25 mouse cellular contexts compared by ENCODE assay signal in the genomic region with DNA sequence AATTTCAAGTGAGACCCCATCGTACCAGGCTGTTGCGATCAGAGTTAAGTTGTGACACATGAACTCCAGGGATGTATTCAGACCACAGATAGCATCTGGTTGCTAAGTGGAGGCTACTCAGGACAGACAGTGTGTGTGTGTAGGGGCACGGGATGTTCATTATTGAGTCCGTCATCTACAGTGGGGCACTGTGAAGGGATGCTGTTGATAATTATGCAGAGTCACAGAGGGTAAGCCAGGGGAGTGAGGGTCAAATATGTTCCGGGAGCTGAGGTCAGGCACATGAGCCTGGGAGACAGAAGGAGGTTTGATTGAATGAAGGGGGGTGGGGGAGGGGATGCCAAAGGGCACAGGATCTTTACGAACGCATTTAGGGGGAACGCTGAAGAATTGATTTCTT. TPM values are rescaled to one million over a fixed set of nuclear protein-coding genes. Genes with fewer than 3 reads are reported as not detected.
DNase-seq lines count a peak whose midpoint lies in the region; ATAC-seq lines count a peak whose summit lies in the region.
"Had no signal": no experiment of that assay in that cellular context is flagged by ENCODE, and none has a peak within 500 bp of the region (broad histone marks: within the 10 kb centered on the region; RNA-seq: fewer than 3 reads in every experiment).

No protein-coding gene starts in this region.

- ATAC-seq in hindbrain, embryonic 11.5 days (ENCODE audit: low FRiP score): peak; percentile 73
- no peak for ATAC-seq in hindbrain, embryonic 16.5 days
- peak; percentile 68; the same call in 1 of the 2 replicates for ATAC-seq in embryonic facial prominence, embryonic 11.5 days (replicated peaks; ENCODE audit: insufficient number of reproducible peaks, low FRiP score, low TSS enrichment, low read depth)
- peak; percentile 49; the same call in 1 of the 2 replicates for ATAC-seq in midbrain, embryonic 16.5 days
- ATAC-seq: forebrain, embryonic 14.5 days; intestine, embryonic 15.5 days had no signal

- 43% methylated on average over 8 of the region's 8 CpGs for WGBS in hindbrain, embryonic 11.5 days
- 52% methylated on average over 8 of the region's 8 CpGs for WGBS in hindbrain, embryonic 16.5 days
- WGBS in embryonic facial prominence, embryonic 11.5 days: 23% methylated on average over 8 of the region's 8 CpGs
- WGBS in midbrain, embryonic 16.5 days: 70% methylated on average over 8 of the region's 8 CpGs

- no peaks in the 10 kb centered on the region for H3K4me1 ChIP-seq in hindbrain, embryonic 11.5 days (replicated peaks; ENCODE audit: control insufficient read depth, insufficient read depth, low read length)
- peaks cover 4% of the 10 kb centered on the region; the same call in 1 of the 2 replicates for H3K4me1 ChIP-seq in hindbrain, embryonic 16.5 days (ENCODE audit: control insufficient read depth, insufficient read depth, low read depth, low read length)
- H3K4me1 ChIP-seq in embryonic facial prominence, embryonic 11.5 days (ENCODE audit: control insufficient read depth, insufficient read depth, low read length): no peaks in the 10 kb centered on the region; the same call in 1 of the 2 replicates
- 0 out of 2 replicates have a peak, but pooled peaks cover 2% of the 10 kb centered on the region for H3K4me1 ChIP-seq in midbrain, embryonic 16.5 days (ENCODE audit: control insufficient read depth, insufficient read depth, low read length)
- H3K4me1 ChIP-seq: megakaryocyte, embryonic 14.5 days had no signal

- no peak overlapping the region for H3K27ac ChIP-seq in hindbrain, embryonic 11.5 days (ENCODE audit: low read depth, low read length)
- H3K27ac ChIP-seq in hindbrain, embryonic 16.5 days (ENCODE audit: low read depth, low read length): no peak overlapping the region
- no peak overlapping the region for H3K27ac ChIP-seq in embryonic facial prominence, embryonic 11.5 days (replicated peaks; ENCODE audit: low read depth, low read length)
- H3K27ac ChIP-seq in midbrain, embryonic 16.5 days (ENCODE audit: low read length): no peak overlapping the region
- H3K27ac ChIP-seq: heart, adult 2 months; intestine, embryonic 15.5 days; left cerebral cortex, adult 2 months; stomach, embryonic 15.5 days had no signal

- H3K4me2 ChIP-seq in hindbrain, embryonic 11.5 days (replicated peaks; ENCODE audit: low read depth, low read length): no peak overlapping the region
- H3K4me2 ChIP-seq in hindbrain, embryonic 16.5 days (ENCODE audit: low read length): no peak overlapping the region
- no peak overlapping the region for H3K4me2 ChIP-seq in embryonic facial prominence, embryonic 11.5 days (ENCODE audit: low read depth, low read length)
- H3K4me2 ChIP-seq in midbrain, embryonic 16.5 days (ENCODE audit: low read length): no peak overlapping the region
- H3K4me2 ChIP-seq: intestine, embryonic 15.5 days; stomach, embryonic 15.5 days had no signal

- no peak overlapping the region for H3K4me3 ChIP-seq in hindbrain, embryonic 11.5 days (ENCODE audit: low read depth, low read length)
- no peak overlapping the region for H3K4me3 ChIP-seq in hindbrain, embryonic 16.5 days (ENCODE audit: low read length)
- no peak overlapping the region for H3K4me3 ChIP-seq in embryonic facial prominence, embryonic 11.5 days (ENCODE audit: low read depth, low read length)
- no peak overlapping the region for H3K4me3 ChIP-seq in midbrain, embryonic 16.5 days (ENCODE audit: low read depth, low read length)
- H3K4me3 ChIP-seq: heart, adult 2 months; intestine, embryonic 15.5 days; left cerebral cortex, adult 2 months; megakaryocyte, embryonic 14.5 days; stomach, embryonic 15.5 days had no signal

- DNase-seq in hindbrain, embryonic 11.5 days (ENCODE audit: low spot score): peak; percentile 18
- peak; percentile 55 for DNase-seq in embryo, embryonic 10.5 days (ENCODE audit: low spot score)
- DNase-seq in embryonic facial prominence, embryonic 11.5 days (ENCODE audit: low spot score): no peak
- no peak for DNase-seq in lung, adult 18-20 months
- DNase-seq in lung, postnatal 14 days: no peak
- DNase-seq: adrenal gland, postnatal 36 days; B cell, adult 2 months; cerebellum, adult 18-20 months; cerebellum, postnatal 25 days; gastrocnemius, postnatal 25 days; heart, adult 2 months; heart, postnatal 4 days; kidney, adult 9 months; kidney, postnatal 25 days; left cerebral cortex, postnatal 4 days; liver; right cerebral cortex, postnatal 14 days; thymus, adult 2 months had no signal

- H3K36me3 ChIP-seq in hindbrain, embryonic 11.5 days (ENCODE audit: control insufficient read depth, insufficient read depth, low read length): no peaks in the 10 kb centered on the region
- no peaks in the 10 kb centered on the region for H3K36me3 ChIP-seq in hindbrain, embryonic 16.5 days (ENCODE audit: control insufficient read depth, insufficient read depth, low read length)
- no peaks in the 10 kb centered on the region for H3K36me3 ChIP-seq in embryonic facial prominence, embryonic 11.5 days (replicated peaks; ENCODE audit: control insufficient read depth, insufficient read depth, low read depth, low read length)
- H3K36me3 ChIP-seq in midbrain, embryonic 16.5 days (ENCODE audit: control insufficient read depth, insufficient read depth, low read length): no peaks in the 10 kb centered on the region
- H3K36me3 ChIP-seq: stomach, embryonic 15.5 days had no signal

- no peaks in the 10 kb centered on the region for H3K27me3 ChIP-seq in hindbrain, embryonic 11.5 days (ENCODE audit: control insufficient read depth, insufficient read depth, low read length)
- H3K27me3 ChIP-seq in hindbrain, embryonic 16.5 days (replicated peaks; ENCODE audit: control insufficient read depth, insufficient read depth, low read length): no peaks in the 10 kb centered on the region
- H3K27me3 ChIP-seq in embryonic facial prominence, embryonic 11.5 days (ENCODE audit: control insufficient read depth, insufficient read depth, low read length): no peaks in the 10 kb centered on the region
- H3K27me3 ChIP-seq in midbrain, embryonic 16.5 days (ENCODE audit: control insufficient read depth, insufficient read depth, low read depth, low read length): no peaks in the 10 kb centered on the region
- H3K27me3 ChIP-seq: intestine, embryonic 15.5 days; megakaryocyte, embryonic 14.5 days; stomach, embryonic 15.5 days had no signal

- H3K9me3 ChIP-seq in hindbrain, embryonic 11.5 days (ENCODE audit: control insufficient read depth, low read length): no peaks in the 10 kb centered on the region
- no peaks in the 10 kb centered on the region for H3K9me3 ChIP-seq in hindbrain, embryonic 16.5 days (ENCODE audit: control insufficient read depth, low read length)
- no peaks in the 10 kb centered on the region for H3K9me3 ChIP-seq in embryonic facial prominence, embryonic 11.5 days (replicated peaks; ENCODE audit: control insufficient read depth, low read length)
- H3K9me3 ChIP-seq in midbrain, embryonic 16.5 days (replicated peaks; ENCODE audit: control insufficient read depth, low read length, poor library complexity, severe bottlenecking): no peaks in the 10 kb centered on the region
- H3K9me3 ChIP-seq: intestine, embryonic 15.5 days; stomach, embryonic 15.5 days had no signal

- H3K9ac ChIP-seq in hindbrain, embryonic 11.5 days (ENCODE audit: low read depth, low read length): no peak overlapping the region
- H3K9ac ChIP-seq in hindbrain, embryonic 16.5 days (ENCODE audit: low read depth, low read length): no peak overlapping the region
- H3K9ac ChIP-seq in embryonic facial prominence, embryonic 11.5 days (replicated peaks; ENCODE audit: low read length): no peak overlapping the region
- no peak overlapping the region for H3K9ac ChIP-seq in midbrain, embryonic 16.5 days (ENCODE audit: low read depth, low read length)
- H3K9ac ChIP-seq: intestine, embryonic 15.5 days; stomach, embryonic 15.5 days had no signal

RNA-seq across cellular contexts. Expression of a gene that starts 17.6 kb away (rescaled TPM):
- polyA plus RNA-seq in hindbrain, embryonic 11.5 days (2014; fragmentation: Nextera tagmentation; extraction: Ambion mirVana): 24.0 and 25.3 TPM in 2 replicates
- 23.3 and 28.2 TPM in 2 replicates for polyA plus RNA-seq in hindbrain, embryonic 16.5 days (2015; fragmentation: Nextera tagmentation; extraction: Ambion mirVana)
- polyA plus RNA-seq in embryonic facial prominence, embryonic 11.5 days (2014; fragmentation: Nextera tagmentation; extraction: Ambion mirVana): 14.7 and 16.0 TPM in 2 replicates
- 32.1 and 34.7 TPM in 2 replicates for polyA plus RNA-seq in midbrain, embryonic 16.5 days (2015; fragmentation: Nextera tagmentation; extraction: Ambion mirVana)

Comparison
In these comparisons a context has a peak if more than half of its experiments do, and no peak if none do; other contexts are left out.
1. DNase-seq: peak in hindbrain, embryonic 11.5 days (single experiment) and embryo, embryonic 10.5 days (single experiment); none in embryonic facial prominence, embryonic 11.5 days (single experiment), lung, adult 18-20 months (0 of 2) and lung, postnatal 14 days (single experiment).